Mouse (Mus musculus) layer of hippocampus, adult 2 months (tissue): ENCODE measurements around the gene Bdkrb1. TPM values are rescaled to one million over a fixed set of nuclear protein-coding genes. Genes with fewer than 3 reads are reported as not detected.

ENCODE experiments used
- DNase-seq, 2 experiments: peaks; one replicate each; pipeline ENCODE4 v3.0.0; 2022; ENCODE audit warnings: low spot score in 2 of 2
- H3K27ac ChIP-seq: fragments of 200-600 bp; 2 replicates; pipeline ENCODE4 v1.8.1; 2022
- H3K4me3 ChIP-seq: fragments of 200-600 bp; 2 replicates; pipeline ENCODE4 v1.8.1; 2022; ENCODE audit warnings: mild to moderate bottlenecking
- CTCF ChIP-seq: fragments of 200-600 bp; conservative IDR thresholded peaks from 2 replicates; pipeline ENCODE4 v1.8.1; 2022; ENCODE audit warnings: antibody characterized with exemption, mild to moderate bottlenecking, moderate library complexity
- total RNA-seq, 2 experiments: library from RNA; stranded (reverse); gene quantifications; 2 replicates each; pipeline ENCODE4 v1.2.3; 2021

The Bdkrb1 gene
- total RNA-seq, 2 experiments from 2014 or later = not detected

- peak; percentile 83 for TF ChIP-seq CTCF
- no peak overlapping the region for H3K27ac ChIP-seq
- peak; percentile 55 to 67 for DNase-seq
- no peak overlapping the region for H3K4me3 ChIP-seq
Measured at GRCm38 (mm10) chr12:105611748-105612147, 8.9 kb downstream of the Bdkrb1 start.

DNA sequence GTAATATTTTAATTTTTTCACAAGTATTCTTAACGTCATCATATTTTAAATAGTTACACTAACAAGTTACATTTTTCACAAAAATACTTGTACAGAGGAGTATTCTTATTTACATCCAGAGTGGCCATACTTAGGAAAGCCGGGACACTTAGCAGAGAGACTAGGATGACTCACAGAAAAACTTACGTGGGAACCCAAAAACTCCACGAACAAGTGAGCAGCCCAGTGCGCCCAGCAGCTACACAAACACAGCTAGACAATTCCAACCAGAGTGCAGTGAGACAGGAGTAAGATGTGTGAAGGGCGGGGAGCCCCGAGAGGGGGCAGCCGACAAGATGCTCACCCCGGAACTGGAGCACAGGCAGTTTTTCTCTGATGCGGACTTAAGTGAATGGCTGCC, 10.7 kb downstream of the Bdkrb1 start:
- no peak for TF ChIP-seq CTCF
- no peak overlapping the region for H3K27ac ChIP-seq
- no peak for DNase-seq
- no peak overlapping the region for H3K4me3 ChIP-seq

GRCm38 (mm10) chr12:105622048-105622447, 19.2 kb downstream of the Bdkrb1 start:
- no peak for TF ChIP-seq CTCF
- H3K27ac ChIP-seq = no peak overlapping the region
- no peak overlapping the region for H3K4me3 ChIP-seq
- DNase-seq = no peak

- no peak for DNase-seq
Measured at GRCm38 (mm10) chr12:105622981-105623539, 20.2 kb downstream of the Bdkrb1 start.

DNA sequence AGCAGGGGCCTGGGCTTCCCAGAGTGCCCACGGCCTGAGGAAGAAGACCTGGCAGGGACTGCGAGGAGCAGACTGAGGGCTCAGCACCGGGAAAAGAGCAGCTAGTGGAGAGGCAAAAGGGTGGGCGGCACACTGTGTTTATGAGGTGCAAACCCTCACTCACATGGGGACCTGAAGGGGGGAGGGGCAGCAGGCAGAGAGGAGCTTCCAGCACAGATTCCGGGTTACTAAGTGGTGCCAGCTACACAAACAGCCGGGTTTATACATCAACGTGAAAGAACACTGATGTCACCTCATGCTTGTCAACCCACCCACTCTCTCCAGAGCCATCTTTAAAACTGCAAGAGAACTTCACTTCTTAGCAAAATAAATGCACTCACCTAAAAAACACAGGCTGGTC, 22.9 kb downstream of the Bdkrb1 start:
- TF ChIP-seq CTCF = no peak
- DNase-seq = peak; percentile 24 to 48
- Histone ChIP-seq H3K27ac (0 out of 2 replicates have a peak overlapping the region, but pooled peaks have one; percentile 3), H3K4me3 (no peak overlapping the region)

More at GRCm38 (mm10) chr12:105622981-105623539, 20.2 kb downstream of the Bdkrb1 start:
- H3K27ac ChIP-seq = no peak overlapping the region
- no peak overlapping the region for H3K4me3 ChIP-seq
- no peak for TF ChIP-seq CTCF

DNA sequence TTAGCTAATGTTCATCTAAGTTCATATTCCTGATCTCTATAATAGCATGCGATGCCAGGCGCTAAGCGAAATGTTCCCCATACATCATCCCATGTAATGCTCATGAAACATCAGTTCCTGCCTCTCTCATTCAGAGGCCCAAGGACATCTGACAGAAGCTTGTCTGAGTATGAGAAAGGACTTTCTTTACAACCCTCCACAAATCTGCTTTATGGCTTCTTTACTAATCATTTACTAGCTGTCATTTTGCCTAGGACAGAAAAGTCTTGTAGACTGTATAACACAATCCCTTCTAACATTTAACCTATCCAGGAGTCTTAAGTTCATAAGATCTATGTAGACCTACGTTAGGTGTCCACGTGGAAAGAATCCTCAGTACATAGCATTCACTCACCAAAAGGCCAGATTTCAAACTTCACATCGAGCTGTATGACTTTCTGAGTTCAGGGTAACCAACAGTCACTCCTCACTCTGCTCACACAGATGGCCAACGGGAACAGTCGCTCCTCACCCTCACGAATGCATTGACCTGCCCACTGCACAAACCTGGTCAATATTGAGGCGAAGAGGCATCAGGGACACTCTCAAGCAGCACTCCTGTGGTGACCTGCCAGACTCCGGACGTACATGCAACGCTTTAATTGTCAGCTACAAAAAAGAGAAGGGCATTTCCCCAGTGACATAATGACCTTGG, 31.6 kb downstream of the Bdkrb1 start:
- H3K4me3 ChIP-seq = no peak overlapping the region
- no peak overlapping the region for H3K27ac ChIP-seq
- DNase-seq = no peak
- TF ChIP-seq CTCF = no peak

DNA sequence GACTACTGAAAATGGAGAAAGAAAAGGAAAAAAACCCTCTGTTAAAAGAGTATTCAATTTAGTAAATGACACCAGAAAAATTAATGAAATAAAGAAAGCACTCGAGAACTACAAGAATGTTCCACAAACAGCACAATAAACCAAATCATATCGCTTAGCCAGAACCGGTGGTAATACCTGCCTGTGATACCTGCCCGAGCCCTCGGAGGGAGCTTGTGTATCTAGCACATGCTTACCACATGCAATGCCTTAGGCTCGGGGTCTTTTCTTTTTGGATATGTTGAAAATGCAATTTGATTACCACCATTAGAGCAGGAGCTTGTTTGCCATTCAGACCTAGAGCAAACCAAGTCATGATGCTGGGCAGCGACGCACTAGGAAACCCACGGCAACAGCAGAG, 33.7 kb downstream of the Bdkrb1 start:
- no peak for DNase-seq
- Histone ChIP-seq H3K4me3 (no peak overlapping the region), H3K27ac (no peak overlapping the region)
- peak; percentile 55 for TF ChIP-seq CTCF

DNA sequence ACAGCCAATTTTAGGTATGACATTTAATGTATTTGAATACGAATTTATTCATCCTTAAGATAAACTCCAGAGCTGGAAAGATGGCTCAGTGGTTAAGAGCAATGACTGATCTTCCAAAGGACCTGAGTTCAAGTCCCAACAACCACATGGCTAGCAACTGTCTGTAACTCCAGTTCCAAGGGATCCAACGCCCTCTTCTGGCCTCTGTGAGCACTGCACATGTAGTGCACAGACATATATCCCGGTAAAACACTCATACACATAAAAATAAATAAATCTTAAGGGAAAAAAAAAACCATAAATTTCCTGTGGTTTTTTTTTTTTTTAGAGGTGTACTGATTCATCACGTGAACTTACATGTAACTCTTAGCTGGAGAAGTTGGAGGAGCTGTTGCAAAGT, 34.7 kb downstream of the Bdkrb1 start:
- no peak overlapping the region for H3K4me3 ChIP-seq
- DNase-seq = no peak
- H3K27ac ChIP-seq = no peak overlapping the region
- TF ChIP-seq CTCF = peak; percentile 58

DNA sequence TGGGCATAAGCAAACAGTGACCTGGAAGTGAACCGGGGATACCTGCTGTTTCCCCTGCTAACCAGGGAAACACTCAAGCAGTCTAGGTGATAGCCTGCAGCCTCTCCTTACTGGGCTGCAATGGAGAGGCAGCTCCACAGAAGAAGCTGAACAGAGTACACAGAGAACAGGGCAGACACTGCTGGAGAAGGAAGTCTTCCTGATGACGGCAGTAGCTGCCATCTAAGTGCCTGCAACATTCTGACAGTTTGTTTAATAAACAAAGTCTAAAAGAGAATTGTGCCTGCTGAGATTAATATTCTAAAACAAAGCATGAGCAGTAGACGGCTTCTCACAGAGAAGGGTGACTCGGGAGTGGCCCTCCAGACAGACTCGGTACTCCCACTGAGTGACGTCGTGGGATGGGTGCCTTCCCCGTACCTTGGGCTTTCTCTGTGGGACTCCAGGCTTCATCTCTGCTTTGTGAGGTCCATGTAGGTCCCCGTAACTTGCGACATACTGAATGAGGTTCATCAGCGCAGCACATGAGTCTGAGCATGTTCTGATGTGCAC, 40.0 kb downstream of the Bdkrb1 start:
- no peak overlapping the region for H3K27ac ChIP-seq
- H3K4me3 ChIP-seq = no peak overlapping the region
- no peak for TF ChIP-seq CTCF
- no peak for DNase-seq

Other genes starting within 250 kb of the Bdkrb1 start
- gene D430019H16Rik, start 149.2 kb upstream of the Bdkrb1 start, total RNA-seq = 100 to 1,000 TPM; 115 to 116 TPM
- gene Bdkrb2, start 39.9 kb upstream of the Bdkrb1 start, total RNA-seq = under 1 TPM; 0.28 to 0.69 TPM
- 10 to 100 TPM; 25.3 to 26.7 TPM for gene Gskip, start 81.7 kb downstream of the Bdkrb1 start, total RNA-seq
- 10 to 100 TPM; 44.2 to 47.7 TPM for gene Atg2b, start 82.1 kb downstream of the Bdkrb1 start, total RNA-seq
- gene Ak7, start 102.9 kb downstream of the Bdkrb1 start, total RNA-seq = 1 to 10 TPM in 1 of 2 experiments, under 1 TPM in 1; 0.69 to 1.7 TPM
- 100 to 1,000 TPM; 156 to 163 TPM for gene Papola, start 181.6 kb downstream of the Bdkrb1 start, total RNA-seq